Mouse (Mus musculus): ENCODE measurements around the gene Tomt.

DNA sequence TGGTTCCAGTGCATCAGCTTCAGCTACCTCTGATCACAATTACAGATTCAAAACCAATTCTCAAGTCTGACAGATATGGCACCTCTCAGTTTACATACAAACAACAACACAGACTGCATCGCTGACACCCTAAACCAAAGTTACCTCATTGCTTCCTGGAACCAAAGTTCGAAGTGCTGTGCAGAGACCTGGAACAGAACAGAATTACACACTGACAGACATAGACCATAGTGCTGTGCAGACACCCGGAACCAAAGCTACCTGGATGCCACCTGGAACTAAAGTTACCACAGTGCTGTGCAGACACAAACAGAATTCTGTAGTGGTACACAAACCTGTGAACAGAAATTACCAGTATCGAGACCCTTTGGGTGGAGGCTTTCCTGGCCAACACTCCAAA lies 33.6 kb upstream of the Tomt start:
- TF ChIP-seq CTCF (IDR thresholded peaks at IDR 0.05; ENCODE audit: low read depth, low read length) (no peak), TAL1 (conservative IDR thresholded peaks at IDR 0.05; ENCODE audit: low read depth, low read length) (no peak), GATA1 (IDR thresholded peaks at IDR 0.05; ENCODE audit: borderline replicate concordance, low read length) (no peak), GATA2 (IDR thresholded peaks at IDR 0.05; ENCODE audit: borderline replicate concordance, low read depth, low read length) (no peak)
